Mouse (Mus musculus) ovary, postnatal 36 days (tissue): ENCODE data around the gene Hist2h2bb.
"Not testable (repeated sequence)": the region's sequence is repeated elsewhere in the genome, so short reads cannot be mapped to it uniquely, and the experiment has no call there.

Experiments used
- DNase-seq: peaks from one replicate; pipeline ENCODE4 v3.0.0; 2022; ENCODE audit warnings: low spot score, mixed read lengths

Gene Hist2h2bb

GRCm38 (mm10) chr3:96239949-96240798 lies 29.4 kb upstream of the Hist2h2bb start, which contains the start of gene Hist2h2aa2:
Gene Hist2h2aa2, minus strand, starts transcription at chr3:96240276.
- DNase-seq = peak; percentile 93

GRCm38 (mm10) chr3:96240799-96241197 lies 28.8 kb upstream of the Hist2h2bb start:
- DNase-seq = no peak

- DNase-seq = no peak
Observed at GRCm38 (mm10) chr3:96243921-96244572, 25.5 kb upstream of the Hist2h2bb start.

GRCm38 (mm10) chr3:96245003-96245886 lies 24.3 kb upstream of the Hist2h2bb start, which contains the start of gene Hist2h2aa1:
Gene Hist2h2aa1, plus strand, starts transcription at chr3:96245497.
- DNase-seq = peak; percentile 83

- not testable (repeated sequence) for DNase-seq
Observed at GRCm38 (mm10) chr3:96246018-96246417, 23.5 kb upstream of the Hist2h2bb start.

- not testable (repeated sequence) for DNase-seq
Observed at GRCm38 (mm10) chr3:96246427-96246856, 23.1 kb upstream of the Hist2h2bb start, which contains the start of gene Hist2h3c1. Gene Hist2h3c1, plus strand, starts transcription at chr3:96246685.

- DNase-seq = no peak
Observed at GRCm38 (mm10) chr3:96247356-96248140, 22.0 kb upstream of the Hist2h2bb start.

- no peak for DNase-seq
Observed at GRCm38 (mm10) chr3:96248141-96249033, 21.2 kb upstream of the Hist2h2bb start.

- DNase-seq = no peak
Observed at GRCm38 (mm10) chr3:96249034-96249345, 20.6 kb upstream of the Hist2h2bb start.

- no peak for DNase-seq
Observed at GRCm38 (mm10) chr3:96250890-96251289, 18.7 kb upstream of the Hist2h2bb start.

GRCm38 (mm10) chr3:96251787-96252186 lies 17.8 kb upstream of the Hist2h2bb start:
- DNase-seq = no peak

GRCm38 (mm10) chr3:96254683-96255355 lies 14.7 kb upstream of the Hist2h2bb start:
- DNase-seq = no peak

- DNase-seq = no peak
Observed at GRCm38 (mm10) chr3:96255926-96256593, 13.5 kb upstream of the Hist2h2bb start.

- no peak for DNase-seq
Observed at GRCm38 (mm10) chr3:96257190-96257589, 12.4 kb upstream of the Hist2h2bb start.

- no peak for DNase-seq
Observed at GRCm38 (mm10) chr3:96260220-96260619, 9.3 kb upstream of the Hist2h2bb start.

- DNase-seq = no peak
Observed at GRCm38 (mm10) chr3:96261623-96262022, 7.9 kb upstream of the Hist2h2bb start.

GRCm38 (mm10) chr3:96262216-96262875 lies 7.2 kb upstream of the Hist2h2bb start:
- DNase-seq = peak; percentile 74

- DNase-seq = peak; percentile 91
Observed at GRCm38 (mm10) chr3:96262979-96263550, 6.5 kb upstream of the Hist2h2bb start, which contains the start of gene Hist2h4. Gene Hist2h4, minus strand, starts transcription at chr3:96263311.
